Mouse (Mus musculus) G1E (cell line): ENCODE results near the gene Ccdc36. TPM values are rescaled to one million over a fixed set of nuclear protein-coding genes. Genes with fewer than 3 reads are reported as not detected.

Experiments used
- ATAC-seq: 2 replicates; pipeline ENCODE4 v1.8.0; 2016; ENCODE audit warnings: mild to moderate bottlenecking; ENCODE audit not compliant: insufficient number of reproducible peaks, poor library complexity, low FRiP score, severe bottlenecking; ENCODE audit errors: extremely low read depth
- DNase-seq: peaks from one replicate; pipeline ENCODE4 v3.0.0; 2012; ENCODE audit warnings: low spot score
- H3K27me3 ChIP-seq: 2 replicates; pipeline ENCODE4 v1.6.1; 2012; ENCODE audit warnings: mild to moderate bottlenecking, low read length, inconsistent platforms; ENCODE audit not compliant: insufficient read depth
- H3K36me3 ChIP-seq: replicated peaks from 2 replicates; pipeline ENCODE3; 2012; ENCODE audit warnings: mild to moderate bottlenecking, inconsistent platforms
- H3K4me1 ChIP-seq: 2 replicates; pipeline ENCODE4 v1.6.1; 2012; ENCODE audit warnings: low read depth, low read length, inconsistent platforms, mixed read lengths; ENCODE audit not compliant: insufficient read depth
- H3K4me3 ChIP-seq: 2 replicates; pipeline ENCODE4 v1.5.1; 2012; ENCODE audit warnings: low read depth, mild to moderate bottlenecking, inconsistent platforms, low read length, moderate library complexity, mixed read lengths
- H3K9me3 ChIP-seq: replicated peaks from 2 replicates; pipeline ENCODE4 v1.6.1; 2012; ENCODE audit warnings: inconsistent platforms
- CTCF ChIP-seq: IDR thresholded peaks from 2 replicates; pipeline ENCODE4 v1.5.1; 2012; ENCODE audit warnings: low read depth, low read length, inconsistent platforms, mixed read lengths
- GATA1 ChIP-seq: IDR thresholded peaks from 2 replicates; pipeline ENCODE4 v1.6.1; 2012; ENCODE audit warnings: borderline replicate concordance, low read length, inconsistent platforms, mixed read lengths
- GATA2 ChIP-seq: IDR thresholded peaks from 2 replicates; pipeline ENCODE4 v1.6.1; 2012; ENCODE audit warnings: low read depth, low read length, inconsistent platforms, borderline replicate concordance
- POLR2AphosphoS5 ChIP-seq: IDR thresholded peaks from 2 replicates; pipeline ENCODE4 v1.6.1; 2012; ENCODE audit warnings: low read depth, low read length, inconsistent platforms; ENCODE audit not compliant: insufficient replicate concordance
- TAL1 ChIP-seq: conservative IDR thresholded peaks from 2 replicates; pipeline ENCODE4 v1.6.1; 2012; ENCODE audit warnings: low read depth, low read length, inconsistent platforms, mixed read lengths
- polyA plus RNA-seq: library from polyadenylated mRNA; stranded (reverse); fragments of >175 nt; gene quantifications from 2 replicates; pipeline ENCODE4 v1.2.3, GENCODE M21; 2012
- total RNA-seq, 2 experiments: library from RNA; stranded (forward) in 1 of 2; stranded (reverse) in 1 of 2; fragments of 200-1000 nt in 1 of 2; fragments of >200 nt in 1 of 2; fragmentation: Nextera tagmentation in 1 of 2; gene quantifications; 2 replicates each; pipeline ENCODE4 v1.2.3; 2014 to 2017

Gene Ccdc36
- total RNA-seq (2014; fragmentation: Nextera tagmentation) = not detected in 2 replicates
- total RNA-seq (2017) = 0.22 TPM in 1 of 2 replicates, not detected in the other
- polyA plus RNA-seq = not detected in 2 replicates

GRCm38 (mm10) chr9:108428384-108428783 is at the start of gene Ccdc36:
Gene Ccdc36 (minus strand): TSS chr9:108428484.
- ATAC-seq = no peak

GRCm38 (mm10) chr9:108474528-108474927 is 46.2 kb upstream of the Ccdc36 start:
- H3K9me3 ChIP-seq = no peaks in the 10 kb centered on the region
- H3K4me1 ChIP-seq = peaks cover 10% of the 10 kb centered on the region
- TF ChIP-seq CTCF (no peak), TAL1 (no peak), GATA1 (no peak), POLR2AphosphoS5 (no peak), GATA2 (no peak)
- H3K36me3 ChIP-seq = no peaks in the 10 kb centered on the region
- no peak for ATAC-seq
- peaks cover 32% of the 10 kb centered on the region for H3K27me3 ChIP-seq
- no peak for DNase-seq
- no peak overlapping the region for H3K4me3 ChIP-seq

More at GRCm38 (mm10) chr9:108428384-108428783, at the start of gene Ccdc36:
- DNase-seq = no peak
- TF ChIP-seq TAL1 (no peak), POLR2AphosphoS5 (no peak), CTCF (no peak), GATA2 (no peak), GATA1 (no peak)
- Histone ChIP-seq H3K9me3 (no peaks in the 10 kb centered on the region), H3K27me3 (peaks cover 3% of the 10 kb centered on the region; the same call in 1 of the 2 replicates), H3K4me3 (no peak within 1 kb of the TSS), H3K4me1 (peaks cover 2% of the 10 kb centered on the region; the same call in 1 of the 2 replicates), H3K36me3 (no peaks in the 10 kb centered on the region)

GRCm38 (mm10) chr9:108469845-108470244 is 41.6 kb upstream of the Ccdc36 start:
- Histone ChIP-seq H3K36me3 (peaks cover 19% of the 10 kb centered on the region), H3K9me3 (no peaks in the 10 kb centered on the region), H3K4me1 (no peaks in the 10 kb centered on the region), H3K4me3 (no peak overlapping the region), H3K27me3 (peaks cover 5% of the 10 kb centered on the region)
- DNase-seq = no peak
- ATAC-seq = no peak
- TF ChIP-seq GATA1 = no peak
- TF ChIP-seq POLR2AphosphoS5 = no peak
- TF ChIP-seq CTCF = no peak

- DNase-seq (no peak), ATAC-seq (no peak)
- Histone ChIP-seq H3K4me1 (no peaks in the 10 kb centered on the region), H3K36me3 (peaks cover 23% of the 10 kb centered on the region), H3K27me3 (peaks cover 4% of the 10 kb centered on the region), H3K4me3 (no peak overlapping the region), H3K9me3 (no peaks in the 10 kb centered on the region)
- TF ChIP-seq GATA2 (no peak), TAL1 (no peak), GATA1 (no peak), POLR2AphosphoS5 (no peak), CTCF (no peak)
These were observed 41.1 kb upstream of the Ccdc36 start for GRCm38 (mm10) chr9:108469430-108469829.

- H3K4me1 ChIP-seq = peaks cover 25% of the 10 kb centered on the region
- no peaks in the 10 kb centered on the region for H3K9me3 ChIP-seq
- no peak overlapping the region for H3K4me3 ChIP-seq
- H3K27me3 ChIP-seq = no peaks in the 10 kb centered on the region; the same call in 1 of the 2 replicates
- TF ChIP-seq TAL1 = no peak
- no peak for TF ChIP-seq GATA2
- ATAC-seq = no peak
- DNase-seq = no peak
- H3K36me3 ChIP-seq = peaks cover 55% of the 10 kb centered on the region
These were observed 37.9 kb upstream of the Ccdc36 start for GRCm38 (mm10) chr9:108466219-108466618.

GRCm38 (mm10) chr9:108463713-108464112 is 35.4 kb upstream of the Ccdc36 start:
- ATAC-seq = no peak

GRCm38 (mm10) chr9:108462192-108462591 is 33.9 kb upstream of the Ccdc36 start:
- H3K36me3 ChIP-seq = peaks cover 59% of the 10 kb centered on the region
- H3K4me3 ChIP-seq = peak overlapping the region; percentile 88; the same call in 1 of the 2 replicates
- no peaks in the 10 kb centered on the region for H3K9me3 ChIP-seq
- ATAC-seq (no peak), DNase-seq (no peak)
- TF ChIP-seq POLR2AphosphoS5 (no peak), GATA2 (no peak), GATA1 (no peak), TAL1 (no peak), CTCF (no peak)
- H3K4me1 ChIP-seq = peaks cover 47% of the 10 kb centered on the region
- H3K27me3 ChIP-seq = no peaks in the 10 kb centered on the region

More at GRCm38 (mm10) chr9:108463713-108464112, 35.4 kb upstream of the Ccdc36 start:
- H3K27me3 ChIP-seq = no peaks in the 10 kb centered on the region
- peaks cover 41% of the 10 kb centered on the region for H3K4me1 ChIP-seq
- H3K9me3 ChIP-seq = no peaks in the 10 kb centered on the region
- no peak overlapping the region for H3K4me3 ChIP-seq
- DNase-seq = no peak
- TF ChIP-seq CTCF (no peak), GATA2 (no peak), GATA1 (no peak), TAL1 (no peak), POLR2AphosphoS5 (no peak)
- H3K36me3 ChIP-seq = peaks cover 57% of the 10 kb centered on the region
